Mouse (Mus musculus): ENCODE measurements around the gene Olfm2.
A peak's percentile ranks its signal among the peaks of the same experiment; 100 is the strongest.

The Olfm2 gene

GRCm38 (mm10) chr9:20743946-20744738 is 2.0 kb downstream of the Olfm2 start:
- no peak for DNase-seq

GRCm38 (mm10) chr9:20740407-20740806 is 5.7 kb downstream of the Olfm2 start:
- peak; percentile 42 for DNase-seq

- no peak for DNase-seq
Measured at GRCm38 (mm10) chr9:20738251-20738999, 7.7 kb downstream of the Olfm2 start.

- DNase-seq: no peak
Measured at GRCm38 (mm10) chr9:20737227-20737626, 8.9 kb downstream of the Olfm2 start.

- no peak for DNase-seq
Measured at GRCm38 (mm10) chr9:20734692-20735091, 11.5 kb downstream of the Olfm2 start.

GRCm38 (mm10) chr9:20731797-20732196 is 14.4 kb downstream of the Olfm2 start:
- no peak for DNase-seq

GRCm38 (mm10) chr9:20729451-20729850 is 16.7 kb downstream of the Olfm2 start:
- DNase-seq: no peak

- no peak for DNase-seq
Measured at GRCm38 (mm10) chr9:20727601-20728113, 18.5 kb downstream of the Olfm2 start.

GRCm38 (mm10) chr9:20726859-20727600 is 19.1 kb downstream of the Olfm2 start:
- no peak for DNase-seq

GRCm38 (mm10) chr9:20726134-20726858 is 19.9 kb downstream of the Olfm2 start:
- DNase-seq: no peak

GRCm38 (mm10) chr9:20721582-20721981 is 24.6 kb downstream of the Olfm2 start:
- DNase-seq: no peak

- no peak for DNase-seq
Measured at GRCm38 (mm10) chr9:20715332-20715731, 30.8 kb downstream of the Olfm2 start.

GRCm38 (mm10) chr9:20713478-20713987 is 32.6 kb downstream of the Olfm2 start:
- DNase-seq: no peak

- DNase-seq: no peak
Measured at GRCm38 (mm10) chr9:20712934-20713477, 33.1 kb downstream of the Olfm2 start.

- no peak for DNase-seq
Measured at GRCm38 (mm10) chr9:20710471-20710870, 35.7 kb downstream of the Olfm2 start.

GRCm38 (mm10) chr9:20705981-20706380 is 40.2 kb downstream of the Olfm2 start:
- DNase-seq: no peak

GRCm38 (mm10) chr9:20705420-20705819 is 40.7 kb downstream of the Olfm2 start:
- DNase-seq: no peak

- DNase-seq: no peak
Measured at GRCm38 (mm10) chr9:20703832-20704380, 42.2 kb downstream of the Olfm2 start.

GRCm38 (mm10) chr9:20697466-20697865 is 48.7 kb downstream of the Olfm2 start:
- no peak for DNase-seq

- no peak for DNase-seq
Measured at GRCm38 (mm10) chr9:20696107-20696712, 49.9 kb downstream of the Olfm2 start.

- DNase-seq: no peak
Measured at GRCm38 (mm10) chr9:20694721-20695235, 51.4 kb downstream of the Olfm2 start.

All from cerebellum, adult 11 months (tissue).